Mouse (Mus musculus) liver, adult 2 months (tissue): ENCODE results near the gene Gm20708. TPM values are rescaled to one million over a fixed set of nuclear protein-coding genes. Genes with fewer than 3 reads are reported as not detected.

Experiments
- DNase-seq: peaks from one replicate; pipeline ENCODE4 v3.0.0-alpha.2; 2011; ENCODE audit warnings: low read depth, low spot score; ENCODE audit errors: extremely low read depth
- H3K27ac ChIP-seq: fragments of 200-500 bp; replicated peaks from 2 replicates; pipeline ENCODE4 v1.5.1; 2012; ENCODE audit warnings: low read depth, mild to moderate bottlenecking, control low read depth, inconsistent platforms, low read length; ENCODE audit not compliant: insufficient read depth
- H3K27me3 ChIP-seq: fragments of 200-500 bp; 2 replicates; pipeline ENCODE4 v1.6.1; 2012; ENCODE audit warnings: mild to moderate bottlenecking, moderate library complexity, low read length, inconsistent platforms; ENCODE audit not compliant: control insufficient read depth, insufficient read depth
- H3K36me3 ChIP-seq: fragments of 200-500 bp; 2 replicates; pipeline ENCODE4 v1.6.1; 2012; ENCODE audit warnings: low read length, inconsistent platforms; ENCODE audit not compliant: control insufficient read depth, insufficient read depth
- H3K4me1 ChIP-seq: fragments of 200-500 bp; 2 replicates; pipeline ENCODE4 v1.6.1; 2011; ENCODE audit warnings: low read length; ENCODE audit not compliant: control insufficient read depth, insufficient read depth
- H3K4me3 ChIP-seq: fragments of 200-500 bp; 2 replicates; pipeline ENCODE4 v1.5.1; 2011; ENCODE audit warnings: low read depth, mild to moderate bottlenecking, control low read depth, low read length, moderate library complexity; ENCODE audit not compliant: insufficient read depth
- H3K79me2 ChIP-seq: fragments of 200-500 bp; 2 replicates; pipeline ENCODE4 v1.6.1; 2012; ENCODE audit warnings: inconsistent platforms, mild to moderate bottlenecking, low read length, moderate library complexity; ENCODE audit not compliant: control insufficient read depth, insufficient read depth
- H3K9ac ChIP-seq: fragments of 200-500 bp; 2 replicates; pipeline ENCODE4 v1.6.1; 2012; ENCODE audit warnings: low read depth, mild to moderate bottlenecking, control low read depth, inconsistent platforms, low read length
- CTCF ChIP-seq: fragments of 200-500 bp; IDR thresholded peaks from 2 replicates; pipeline ENCODE4 v1.5.1; 2011; ENCODE audit warnings: low read depth, low read length, control low read depth
- POLR2A ChIP-seq: fragments of 200-500 bp; IDR thresholded peaks from 2 replicates; pipeline ENCODE4 v1.6.1; 2011; ENCODE audit warnings: low read length, control low read depth; ENCODE audit not compliant: insufficient read depth; ENCODE audit errors: extremely low read depth
- WGBS: fragments of 180-500 bp; shearing (Covaris S2); methylation state at CpG from one replicate; pipeline ENCODE4 v1.1.7; 2018; 5-methylcytosine and 5-hydroxymethylcytosine counted together
- polyA plus RNA-seq: library from polyadenylated mRNA; depleted of rRNA; stranded (reverse); fragments of >200 nt; gene quantifications from 2 replicates; pipeline ENCODE4 v1.2.3, GENCODE M21; 2012; rRNA removed
- total RNA-seq: library from RNA; depleted of rRNA; stranded (reverse); fragments of >200 nt; gene quantifications from 2 replicates; pipeline ENCODE4 v1.2.3, GENCODE M21; 2014; rRNA removed

Gm20708 gene
- total and polyA plus RNA-seq, 2 experiments = 0.21 to 0.37 TPM

DNA sequence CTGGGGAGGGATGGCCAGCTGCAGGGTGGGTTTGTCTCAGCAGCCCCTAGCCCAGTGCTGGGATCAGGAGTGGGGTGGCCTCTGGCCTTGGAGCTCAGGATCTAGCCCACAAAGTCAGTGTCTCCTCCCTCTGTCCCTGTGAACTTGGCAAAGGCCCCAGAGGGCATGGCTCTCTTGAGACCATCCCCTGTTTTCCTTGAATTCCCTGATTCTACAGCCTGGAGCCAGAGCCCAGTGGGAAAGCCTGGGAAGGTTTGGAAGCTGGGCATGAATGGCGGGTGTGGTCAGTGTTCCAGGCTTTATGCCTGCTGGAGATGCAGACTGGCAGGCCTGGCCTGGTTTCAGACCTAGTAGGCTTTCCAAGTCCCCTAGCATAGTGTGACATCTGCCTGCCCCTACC lies 72.7 kb downstream of the Gm20708 start:
- no peaks in the 10 kb centered on the region for H3K79me2 ChIP-seq
- H3K4me3 ChIP-seq = no peak overlapping the region
- peak overlapping the region; percentile 55 for H3K27ac ChIP-seq
- TF ChIP-seq POLR2A (no peak), CTCF (no peak)
- H3K4me1 ChIP-seq = peaks cover 22% of the 10 kb centered on the region
- no peak overlapping the region for H3K9ac ChIP-seq
- no peaks in the 10 kb centered on the region for H3K27me3 ChIP-seq
- 87% methylated on average over 1 of the region's 1 CpGs for WGBS
- H3K36me3 ChIP-seq = no peaks in the 10 kb centered on the region
- DNase-seq = no peak

GRCm38 (mm10) chr11:117886000-117886399 lies 76.5 kb downstream of the Gm20708 start:
- Histone ChIP-seq H3K79me2 (no peaks in the 10 kb centered on the region), H3K27me3 (no peaks in the 10 kb centered on the region), H3K27ac (peak overlapping the region; percentile 40; the same call in 1 of the 2 replicates), H3K4me3 (no peak overlapping the region), H3K36me3 (no peaks in the 10 kb centered on the region), H3K9ac (no peak overlapping the region), H3K4me1 (peaks cover 4% of the 10 kb centered on the region; the same call in 1 of the 2 replicates)
- 44% methylated on average over 5 of the region's 5 CpGs for WGBS
- DNase-seq = peak; percentile 19
- no peak for TF ChIP-seq POLR2A
- no peak for TF ChIP-seq CTCF

DNA sequence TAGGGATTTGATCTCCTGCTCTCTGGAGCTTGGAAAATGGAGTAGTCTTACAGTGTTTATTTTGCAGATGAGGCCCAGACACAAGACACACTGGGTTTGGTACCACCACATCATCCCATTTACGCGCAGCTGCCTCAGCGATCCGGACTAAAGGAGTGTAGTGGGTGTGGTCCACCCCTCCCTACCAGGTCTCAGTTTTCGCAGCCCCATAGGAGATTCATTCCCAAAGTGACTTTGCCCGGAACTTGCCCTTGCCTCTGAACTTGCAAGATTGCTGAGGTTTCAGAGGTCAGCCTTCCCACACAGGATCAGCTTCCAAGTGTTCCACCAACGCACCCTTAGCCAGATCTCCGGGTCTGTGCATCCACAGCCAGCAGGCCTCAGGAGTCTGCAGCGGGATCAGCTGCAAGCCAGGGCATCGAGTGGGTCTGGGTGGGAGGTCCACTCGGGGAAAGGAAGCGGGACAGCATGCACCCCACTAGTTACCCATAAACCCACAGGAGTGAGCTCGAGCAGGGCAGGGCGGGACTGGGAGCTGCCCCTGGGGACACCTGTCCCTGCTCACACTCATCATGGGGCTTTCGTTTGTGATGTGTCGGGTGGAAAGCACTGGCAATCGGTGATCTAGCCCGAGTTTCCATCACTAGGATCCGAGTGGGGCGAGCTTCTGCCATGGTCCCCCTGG lies 78.8 kb downstream of the Gm20708 start:
- Histone ChIP-seq H3K79me2 (no peaks in the 10 kb centered on the region), H3K4me3 (no peak overlapping the region), H3K4me1 (peaks cover 2% of the 10 kb centered on the region; the same call in 1 of the 2 replicates), H3K36me3 (no peaks in the 10 kb centered on the region), H3K27me3 (no peaks in the 10 kb centered on the region), H3K9ac (no peak overlapping the region), H3K27ac (no peak overlapping the region)
- no peak for TF ChIP-seq CTCF
- TF ChIP-seq POLR2A = no peak
- 69% methylated on average over 20 of the region's 20 CpGs for WGBS
- no peak for DNase-seq

DNA sequence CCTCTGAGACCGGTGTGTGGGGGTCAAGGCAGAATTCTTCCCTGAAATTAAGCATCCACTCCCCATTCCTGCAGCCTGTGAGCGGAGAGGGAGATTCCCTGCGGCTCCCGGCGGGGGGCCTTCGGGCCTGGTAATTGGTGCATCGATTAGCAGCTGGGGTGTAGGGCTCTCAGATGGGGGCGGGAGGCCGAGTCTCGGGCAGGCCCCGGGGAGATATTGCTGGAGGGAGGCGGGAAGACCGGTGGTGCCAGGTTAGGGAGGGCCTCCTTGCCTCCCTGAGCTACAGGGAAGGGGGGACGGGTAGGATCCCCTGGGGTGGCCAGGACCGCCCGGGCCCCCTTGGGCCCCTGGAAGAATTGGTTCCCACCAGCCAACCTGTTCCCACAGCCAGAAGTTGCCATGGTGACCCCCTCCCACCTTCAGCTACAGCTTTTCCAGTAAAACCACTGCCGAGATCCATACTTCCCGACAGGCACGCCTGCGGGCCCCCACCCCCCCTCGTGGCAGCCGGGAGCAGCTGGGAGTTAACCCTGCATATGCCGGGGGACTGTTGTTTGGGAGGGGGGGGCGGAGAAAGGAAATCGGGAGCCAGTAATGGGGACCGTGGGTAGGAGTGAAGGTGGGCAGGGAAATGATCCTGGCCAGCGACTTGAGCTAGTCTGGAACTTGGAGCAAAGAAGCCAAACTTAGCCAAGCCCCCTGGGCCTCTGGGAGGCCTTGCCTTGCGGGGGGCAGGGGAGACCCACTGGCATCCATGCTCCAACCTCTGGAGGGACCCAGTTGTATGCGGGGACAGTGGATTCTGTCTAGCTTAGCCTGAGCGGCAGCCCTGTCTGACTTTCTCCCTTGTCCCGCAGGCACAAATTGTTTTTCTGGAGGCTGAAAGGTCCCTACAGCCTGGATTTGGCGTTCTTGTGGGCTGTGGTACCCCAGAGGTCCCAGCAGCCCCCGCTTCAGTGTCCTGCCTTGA lies 79.7 kb downstream of the Gm20708 start:
- Histone ChIP-seq H3K4me3 (no peak overlapping the region), H3K36me3 (no peaks in the 10 kb centered on the region), H3K79me2 (no peaks in the 10 kb centered on the region), H3K4me1 (peaks cover 2% of the 10 kb centered on the region; the same call in 1 of the 2 replicates), H3K9ac (no peak overlapping the region), H3K27ac (no peak overlapping the region), H3K27me3 (no peaks in the 10 kb centered on the region)
- 37% methylated on average over 33 of the region's 33 CpGs for WGBS
- no peak for TF ChIP-seq POLR2A
- no peak for TF ChIP-seq CTCF
- DNase-seq = no peak

Other genes with a start within 250 kb of the Gm20708 start
- gene Tnrc6c, start 155.4 kb upstream of the Gm20708 start, total RNA-seq = 6.3 and 8.3 TPM in 2 replicates
- 4.1 and 5.7 TPM in 2 replicates for gene Tnrc6c, start 155.4 kb upstream of the Gm20708 start, polyA plus RNA-seq
- 0.55 and 1.1 TPM in 2 replicates for gene Tmc8, start 27.6 kb upstream of the Gm20708 start, total RNA-seq
- 1.7 and 3.1 TPM in 2 replicates for gene Tmc8, start 27.6 kb upstream of the Gm20708 start, polyA plus RNA-seq
- gene Tmc6, start 27.5 kb upstream of the Gm20708 start, total RNA-seq = 5.3 and 8.8 TPM in 2 replicates
- gene Tmc6, start 27.5 kb upstream of the Gm20708 start, polyA plus RNA-seq = 11.8 and 13.5 TPM in 2 replicates
- not detected in 2 replicates for gene 6030468B19Rik, start 12.0 kb upstream of the Gm20708 start, total RNA-seq
- not detected in 2 replicates for gene 6030468B19Rik, start 12.0 kb upstream of the Gm20708 start, polyA plus RNA-seq
- gene Syngr2, start within 50 bp of the Gm20708 start, total RNA-seq = 37.9 and 54.2 TPM in 2 replicates
- 124 and 152 TPM in 2 replicates for gene Syngr2, start within 50 bp of the Gm20708 start, polyA plus RNA-seq
- 119 and 136 TPM in 2 replicates for gene Afmid, start 16.3 kb downstream of the Gm20708 start, total RNA-seq
- 117 and 144 TPM in 2 replicates for gene Afmid, start 16.3 kb downstream of the Gm20708 start, polyA plus RNA-seq
- 56.9 and 65.1 TPM in 2 replicates for gene Tk1, start 16.4 kb downstream of the Gm20708 start, total RNA-seq
- 45.6 and 69.7 TPM in 2 replicates for gene Tk1, start 16.4 kb downstream of the Gm20708 start, polyA plus RNA-seq
- gene Birc5, start 39.6 kb downstream of the Gm20708 start, total RNA-seq = 0.65 and 2.0 TPM in 2 replicates
- gene Birc5, start 39.6 kb downstream of the Gm20708 start, polyA plus RNA-seq = 0.82 and 0.92 TPM in 2 replicates
- not detected in 2 replicates for gene Tmem235, start 51.1 kb downstream of the Gm20708 start, total RNA-seq
- not detected in 2 replicates for gene Tmem235, start 51.1 kb downstream of the Gm20708 start, polyA plus RNA-seq
- gene Tha1, start 63.8 kb downstream of the Gm20708 start, total RNA-seq = 6.1 and 7.4 TPM in 2 replicates
- 10.0 and 11.4 TPM in 2 replicates for gene Tha1, start 63.8 kb downstream of the Gm20708 start, polyA plus RNA-seq
- 2.0 and 2.4 TPM in 2 replicates for gene Socs3, start 160.4 kb downstream of the Gm20708 start, total RNA-seq
- 4.0 and 7.5 TPM in 2 replicates for gene Socs3, start 160.4 kb downstream of the Gm20708 start, polyA plus RNA-seq
- gene Pgs1, start 176.6 kb downstream of the Gm20708 start, total RNA-seq = 4.7 and 5.0 TPM in 2 replicates
- 17.8 and 22.1 TPM in 2 replicates for gene Pgs1, start 176.6 kb downstream of the Gm20708 start, polyA plus RNA-seq